ENCODE assay signal across 8 mouse cellular contexts in the genomic region with DNA sequence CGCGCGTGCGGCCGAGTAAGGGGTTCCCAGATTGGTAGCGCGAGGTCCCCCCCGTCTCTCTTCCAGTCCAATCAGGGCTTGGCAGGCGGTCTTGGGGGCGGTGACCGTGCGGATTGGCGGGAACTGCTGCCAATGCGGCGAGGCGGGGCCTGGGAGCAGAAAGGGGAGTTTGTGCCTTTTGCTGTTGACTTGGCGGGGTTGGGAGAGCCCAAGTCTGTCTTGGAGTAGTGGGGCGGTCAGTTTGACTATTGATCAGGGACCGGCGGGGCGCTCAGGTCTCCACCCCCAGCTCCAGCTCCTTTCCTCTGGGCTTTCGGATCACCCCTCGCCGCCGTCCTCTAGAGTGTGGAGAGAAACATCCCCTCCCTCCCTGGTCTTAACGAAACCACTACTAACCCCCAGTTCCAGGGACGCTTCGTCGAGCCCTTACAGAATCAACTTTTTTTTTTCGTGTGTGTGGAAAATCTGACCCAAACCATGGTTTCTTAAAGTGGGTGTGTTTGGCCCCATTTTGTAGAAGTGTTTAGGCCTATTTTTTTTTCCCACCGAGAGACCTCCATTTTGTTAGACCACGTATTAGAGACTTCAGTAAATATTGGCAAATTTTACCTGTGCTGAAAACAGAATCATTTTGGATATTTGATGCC. TPM values are rescaled to one million over a fixed set of nuclear protein-coding genes. Genes with fewer than 3 reads are reported as not detected.
DNase-seq lines count a peak whose midpoint lies in the region; ATAC-seq and TF ChIP-seq lines count a peak whose summit lies in the region.

No protein-coding gene starts in this region.

- peaks cover 3% of the 10 kb centered on the region; the same call in 1 of the 2 replicates for H3K4me1 ChIP-seq in cortical plate, adult 2 months (ENCODE audit: control insufficient read depth, insufficient read depth, low read length)

- H3K27ac ChIP-seq in cortical plate, adult 2 months (ENCODE audit: insufficient read depth, low read length): no peak overlapping the region

- DNase-seq in gastrocnemius, adult 8-10 months (ENCODE audit: low spot score in 2 of 2): peak; percentile 98
- DNase-seq in induced T-regulatory cell, adult 2 months (ENCODE audit: low read depth): peak; percentile 98
- DNase-seq in left cerebral cortex, adult 9 months (ENCODE audit: low spot score in 2 of 2): peak; percentile 91 to 97
- DNase-seq in right cerebral cortex, postnatal 14 days: peak; percentile 97
- DNase-seq in urinary bladder, postnatal 36 days (ENCODE audit: low spot score in 2 of 2): peak; percentile 97 to 99

- H3K4me3 ChIP-seq in cortical plate, adult 2 months (ENCODE audit: insufficient read depth, low read length): peak overlapping the region; percentile 86

- no peak for TF ChIP-seq CTCF in cortical plate, adult 2 months (IDR thresholded peaks at IDR 0.05; ENCODE audit: extremely low read depth, insufficient read depth, low read length)

- peak; percentile 80 for ATAC-seq in activated CD4-positive, CD25-positive, alpha-beta regulatory T cell, adult 4 months
- ATAC-seq in megakaryocyte progenitor cell, adult 5-6 weeks (replicated peaks; ENCODE audit: poor library complexity): peak; percentile 79

- no peak; the same call in 1 of the 2 replicates for TF ChIP-seq POLR2A in cortical plate, adult 2 months (IDR thresholded peaks at IDR 0.05; ENCODE audit: extremely low read depth, insufficient read depth, low read length)

RNA-seq across cellular contexts. Expression of a gene that starts 1.0 kb away (rescaled TPM):
- polyA plus RNA-seq in activated CD4-positive, CD25-positive, alpha-beta regulatory T cell, adult 4 months (2017; shearing (Covaris generic)): 100 to 1,000 TPM; 101 to 117 TPM
- 167 and 188 TPM in 2 replicates for polyA plus RNA-seq in cortical plate, adult 2 months (2012; rRNA removed)
- total RNA-seq in gastrocnemius, adult 8-10 months (2022): 100 to 1,000 TPM in 2 of 4 experiments, 10 to 100 TPM in 2; 85.1 to 106 (median 96.3) TPM
- total RNA-seq in megakaryocyte progenitor cell, adult 5-6 weeks (2015): 183 and 193 TPM in 2 replicates
- 181 and 264 TPM in 2 replicates for total RNA-seq in megakaryocyte progenitor cell, adult 5-6 weeks (2017)

RNA-seq across cellular contexts. Expression of a gene that starts 18.8 kb away (rescaled TPM):
- 10 to 100 TPM; 70.9 to 75.0 TPM for polyA plus RNA-seq in activated CD4-positive, CD25-positive, alpha-beta regulatory T cell, adult 4 months (2017; shearing (Covaris generic))
- polyA plus RNA-seq in cortical plate, adult 2 months (2012; rRNA removed): 127 and 132 TPM in 2 replicates
- total RNA-seq in gastrocnemius, adult 8-10 months (2022): 100 to 1,000 TPM; 140 to 186 (median 166) TPM
- 99.9 and 108 TPM in 2 replicates for total RNA-seq in megakaryocyte progenitor cell, adult 5-6 weeks (2015)
- total RNA-seq in megakaryocyte progenitor cell, adult 5-6 weeks (2017): 58.3 and 60.3 TPM in 2 replicates
